Mouse (Mus musculus) right cerebral cortex, adult 2 months (tissue): ENCODE data around the gene Spef2.
"Not testable (repeated sequence)": the region's sequence is repeated elsewhere in the genome, so short reads cannot be mapped to it uniquely, and the experiment has no call there.

Experiments
- DNase-seq, 2 experiments: peaks; one replicate each; pipeline ENCODE4 v3.0.0; 2021 to 2022; ENCODE audit warnings: low spot score in 2 of 2

The Spef2 gene

DNA sequence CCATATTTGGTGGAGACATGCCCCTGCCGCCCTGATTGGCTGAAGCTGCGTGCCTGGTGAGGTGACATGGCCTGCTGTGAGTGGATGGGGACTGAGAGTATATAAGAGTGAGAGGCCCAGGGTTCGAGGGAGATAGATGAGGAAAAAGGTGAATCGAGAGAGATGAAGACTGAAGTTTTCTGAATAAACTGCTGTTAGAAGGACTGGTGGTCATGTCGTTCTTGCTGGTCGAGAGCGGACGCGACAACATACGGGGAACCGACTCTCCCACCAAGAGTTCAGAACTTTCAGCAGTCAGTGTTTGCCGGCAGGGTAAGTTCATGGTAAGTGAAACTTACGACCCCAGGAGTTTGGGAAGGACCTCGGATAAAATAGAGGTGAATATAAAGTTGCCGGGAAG lies 191.4 kb downstream of the Spef2 start:
- not testable (repeated sequence) for DNase-seq

DNA sequence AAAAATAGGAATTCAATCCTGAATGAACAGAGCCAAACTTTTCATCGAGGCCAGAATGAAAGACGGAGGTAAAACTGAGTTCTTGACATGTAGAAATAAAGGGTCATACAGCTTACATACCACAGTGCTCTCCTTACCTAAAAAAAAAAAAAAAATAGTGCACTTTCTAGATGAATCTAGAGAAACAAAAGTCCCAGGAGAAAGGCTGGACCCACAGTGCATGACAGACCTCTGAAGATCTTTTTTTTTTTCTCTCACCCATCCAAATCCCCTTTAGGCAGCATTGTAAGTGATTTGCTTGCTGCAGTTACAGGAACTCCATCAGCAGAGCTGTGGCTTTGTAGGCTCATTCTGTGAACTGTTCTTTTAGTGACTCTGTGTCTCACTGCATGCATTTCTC lies 199.7 kb downstream of the Spef2 start:
- no peak for DNase-seq

DNA sequence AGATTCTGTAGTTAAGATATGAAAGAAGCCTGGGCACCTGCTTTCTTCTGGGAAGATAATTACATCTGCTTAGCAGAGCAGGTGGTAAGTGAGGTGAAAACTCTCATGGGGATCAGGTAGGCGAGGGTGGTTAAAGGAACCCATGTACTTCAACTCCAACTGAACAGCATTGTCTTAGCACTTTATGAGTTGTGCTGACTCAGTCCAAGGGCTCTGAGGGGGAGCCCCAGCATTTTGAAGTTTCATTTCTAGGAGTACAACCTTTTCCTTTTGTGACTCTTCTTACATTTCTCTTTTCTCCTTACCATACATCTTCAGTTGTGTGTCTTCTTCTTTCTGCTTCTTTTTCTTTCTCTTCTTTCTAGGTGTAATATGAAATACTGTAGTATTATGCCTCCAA lies 213.5 kb downstream of the Spef2 start:
- DNase-seq = no peak

- no peak for DNase-seq
Observed at GRCm38 (mm10) chr15:9533356-9533902, 215.2 kb downstream of the Spef2 start.

- DNase-seq = no peak
Observed at GRCm38 (mm10) chr15:9530076-9530475, 218.6 kb downstream of the Spef2 start, which contains the start of gene Il7r. Gene Il7r, minus strand, starts transcription at chr15:9530176.

- DNase-seq = no peak
Observed at GRCm38 (mm10) chr15:9529646-9530045, 219.0 kb downstream of the Spef2 start.
